Mouse (Mus musculus): ENCODE data around the gene Htra1.

Htra1 gene

DNA sequence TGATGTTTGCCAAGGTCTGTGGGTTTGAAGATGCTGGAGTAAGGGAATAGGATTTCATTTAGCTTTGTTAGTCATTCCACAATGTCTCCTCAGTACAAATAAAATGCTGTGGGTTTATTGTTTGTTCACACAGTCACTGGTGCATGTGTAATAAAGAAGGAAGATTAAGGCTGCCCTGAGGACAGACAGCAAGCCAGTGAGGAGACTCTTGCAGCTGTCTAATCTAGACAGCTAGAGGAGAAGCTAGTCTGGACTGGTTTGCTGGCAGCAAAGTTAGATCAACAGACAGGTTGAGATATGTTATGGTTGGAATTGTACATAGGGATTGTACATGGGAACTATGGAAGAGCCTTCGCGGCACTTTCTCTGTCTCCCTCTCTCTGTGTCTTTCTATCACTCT lies 71.3 kb downstream of the Htra1 start:
- DNase-seq (ENCODE audit: inconsistent ontology term) = no peak

DNA sequence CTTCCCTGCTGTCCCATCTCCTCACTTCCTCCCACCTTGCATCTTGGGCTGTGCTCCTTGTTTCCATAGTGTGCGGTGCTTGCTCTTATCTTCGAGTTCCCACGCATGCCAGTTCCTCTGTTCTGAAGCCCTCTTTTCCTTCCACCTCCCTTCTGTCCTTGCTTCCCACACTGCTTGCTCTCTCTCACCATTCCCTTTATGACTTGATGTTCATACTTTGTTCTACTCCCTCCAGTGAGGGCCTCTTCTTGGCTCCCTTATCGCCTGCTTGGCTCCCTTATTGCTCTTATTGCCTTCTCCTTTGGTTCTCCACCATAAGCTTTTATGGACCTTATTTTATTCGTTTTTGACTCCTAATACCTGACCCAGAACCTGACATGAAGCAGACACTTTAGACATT lies 73.3 kb downstream of the Htra1 start:
- no peak for DNase-seq (ENCODE audit: inconsistent ontology term)

DNA sequence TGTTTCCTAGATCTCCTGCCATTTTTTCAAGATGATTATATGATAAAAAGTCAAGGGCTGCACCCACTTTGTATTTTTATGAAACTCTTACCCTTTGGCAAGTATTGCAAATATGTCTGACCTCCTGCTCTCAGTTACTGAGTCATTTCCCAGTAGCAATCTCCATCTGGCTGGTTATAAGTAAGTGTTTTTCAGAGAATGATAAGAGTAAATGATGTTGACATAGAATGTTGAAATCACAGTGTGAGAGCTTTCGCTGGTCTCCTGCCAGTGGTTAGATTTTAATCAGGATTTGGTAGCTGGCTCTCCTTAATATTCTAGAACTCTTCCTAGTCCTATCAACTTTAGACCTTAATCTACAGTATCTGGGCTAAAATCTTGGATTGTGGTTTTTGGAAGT lies 76.0 kb downstream of the Htra1 start:
- DNase-seq (ENCODE audit: inconsistent ontology term) = no peak

DNA sequence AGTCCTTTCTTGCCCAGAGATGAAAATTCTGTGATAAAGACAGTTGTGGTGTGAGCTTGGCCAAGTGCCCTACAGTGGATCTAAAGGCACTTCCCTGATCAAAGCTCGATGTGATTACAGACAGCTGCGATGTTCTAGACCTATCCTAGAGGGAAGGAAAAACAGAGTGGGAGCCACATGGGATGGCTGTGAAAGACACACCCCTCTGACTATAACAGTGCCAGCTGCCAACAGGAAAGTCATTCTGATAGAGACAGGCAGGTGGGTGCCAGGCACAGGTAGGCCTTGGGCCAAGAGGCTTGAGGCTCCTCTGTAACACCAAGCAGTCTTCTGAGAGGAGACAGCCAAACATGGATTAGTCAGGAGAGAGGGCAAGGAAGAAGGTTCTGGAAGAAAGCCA lies 83.3 kb downstream of the Htra1 start:
- DNase-seq (ENCODE audit: inconsistent ontology term) = no peak

DNA sequence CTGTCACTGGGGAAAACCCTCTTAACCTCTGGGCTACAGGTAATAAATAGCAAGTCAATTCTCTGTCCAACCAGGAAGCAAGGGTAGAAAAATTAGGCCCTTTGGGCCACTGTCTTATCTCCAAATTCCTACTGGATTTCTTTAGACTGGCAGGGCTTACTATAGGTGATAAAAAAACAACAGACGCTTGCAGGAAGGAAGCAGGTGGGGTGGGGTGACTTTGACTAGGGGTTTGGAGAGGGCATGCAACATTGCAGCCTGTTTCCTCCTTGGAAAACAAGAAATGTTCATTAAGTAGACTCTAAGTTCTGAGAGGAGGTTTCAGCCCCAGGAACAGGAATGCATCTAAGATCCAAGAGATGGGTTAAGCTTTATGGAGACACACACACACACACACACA lies 88.9 kb downstream of the Htra1 start:
- no peak for DNase-seq (ENCODE audit: inconsistent ontology term)

DNA sequence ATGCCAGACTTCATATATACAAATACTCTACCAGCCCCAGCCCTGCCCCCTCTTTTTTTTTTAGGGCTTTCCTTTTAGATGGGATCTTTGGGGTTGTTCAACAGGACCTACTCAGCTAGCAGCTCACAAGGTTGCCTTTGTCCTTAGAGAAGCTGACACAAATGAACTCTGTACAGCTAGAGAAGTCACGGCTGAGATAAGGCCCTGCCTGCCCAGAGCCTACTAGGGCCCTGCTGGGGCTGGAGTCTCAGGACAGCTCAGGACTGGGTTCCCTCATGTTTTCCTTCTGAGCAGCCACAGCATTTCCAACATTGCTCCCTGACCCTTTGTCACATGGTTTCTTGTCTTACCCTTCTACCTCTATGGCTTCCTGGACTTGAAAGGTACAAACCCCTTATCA lies 91.6 kb downstream of the Htra1 start:
- DNase-seq (ENCODE audit: inconsistent ontology term) = no peak

DNA sequence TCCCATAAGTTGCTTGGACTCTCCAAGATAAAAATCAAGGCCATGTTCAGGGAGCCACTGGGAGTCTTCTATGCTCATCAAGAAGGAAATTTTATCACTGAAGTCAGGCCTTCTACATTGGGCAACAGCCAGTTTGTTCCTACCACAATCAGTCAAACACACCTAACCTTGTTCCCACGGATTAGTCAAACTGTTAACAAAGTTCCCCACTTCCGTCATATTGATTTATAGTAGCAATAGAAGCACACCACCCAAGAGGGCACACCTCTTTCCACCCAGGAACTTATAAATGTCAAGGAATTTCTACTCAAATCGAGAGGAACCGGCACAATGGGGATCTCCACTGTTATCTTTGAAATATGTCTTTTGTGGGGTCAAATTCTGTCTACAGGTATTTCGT lies 95.8 kb downstream of the Htra1 start, which contains the start of gene Dmbt1:
Dmbt1 (plus strand) TSS at position 299 of the 400 bp plus-strand sequence.
- no peak for DNase-seq (ENCODE audit: inconsistent ontology term)

Measured in Muller cell, postnatal 12 days (primary cell).